Mouse (Mus musculus) frontal cortex, postnatal 14 days (tissue): ENCODE measurements around the gene Cmc1.

Source experiments
- DNase-seq, 2 experiments: peaks; one replicate each; pipeline ENCODE4 v3.0.0; 2022; ENCODE audit warnings: low spot score in 2 of 2

Gene Cmc1

GRCm38 (mm10) chr9:118031694-118032093 is 118.3 kb downstream of the Cmc1 start:
- no peak for DNase-seq

GRCm38 (mm10) chr9:118030252-118030651 is 119.7 kb downstream of the Cmc1 start:
- DNase-seq = no peak

GRCm38 (mm10) chr9:118029490-118029889 is 120.5 kb downstream of the Cmc1 start:
- DNase-seq = no peak

GRCm38 (mm10) chr9:118024966-118025365 is 125.0 kb downstream of the Cmc1 start:
- no peak for DNase-seq
